Mouse (Mus musculus) urinary bladder, postnatal 36 days (tissue): ENCODE data around the gene Cldn12.
A peak's percentile ranks its signal among the peaks of the same experiment; 100 is the strongest.

Experiments
- DNase-seq, 2 experiments: peaks; one replicate each; pipeline ENCODE4 v3.0.0; 2022; ENCODE audit warnings: low spot score in 2 of 2, mixed read lengths in 1 of 2

The Cldn12 gene

GRCm38 (mm10) chr5:5514196-5515076, at the start of gene Cldn12:
Gene Cldn12 (minus strand): TSS chr5:5514958.
- peak; percentile 88 to 96 for DNase-seq

GRCm38 (mm10) chr5:5562435-5562834, 47.7 kb upstream of the Cldn12 start:
- no peak for DNase-seq

GRCm38 (mm10) chr5:5561041-5561706, 46.4 kb upstream of the Cldn12 start:
- no peak for DNase-seq

DNA sequence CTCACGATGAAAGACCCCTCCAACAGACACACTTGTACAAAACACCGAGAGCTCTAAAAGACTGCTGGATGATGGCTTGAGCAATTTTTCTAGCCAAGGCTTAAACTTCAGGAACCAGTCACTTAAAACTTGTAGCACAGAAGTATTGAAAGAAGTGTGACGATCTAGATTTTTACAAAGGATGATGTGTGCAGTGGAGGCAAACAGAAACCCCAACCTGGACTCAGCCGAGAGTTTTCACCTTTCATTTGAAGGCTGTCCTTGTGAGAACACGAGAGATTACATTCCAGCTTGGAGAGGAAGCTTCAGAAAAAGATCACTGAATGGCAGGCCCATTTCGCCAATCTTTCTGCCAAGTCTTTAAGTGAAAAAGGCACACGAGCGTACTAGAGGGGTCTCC, 45.0 kb upstream of the Cldn12 start:
- DNase-seq, result no peak

- DNase-seq, result peak; percentile 92 to 93
Observed at GRCm38 (mm10) chr5:5559079-5559740, 44.5 kb upstream of the Cldn12 start, which contains the start of gene Gtpbp10. Gene Gtpbp10 (minus strand): TSS chr5:5559538.

GRCm38 (mm10) chr5:5551110-5551509, 36.4 kb upstream of the Cldn12 start:
- DNase-seq, result no peak

GRCm38 (mm10) chr5:5540385-5540784, 25.6 kb upstream of the Cldn12 start:
- DNase-seq, result no peak

DNA sequence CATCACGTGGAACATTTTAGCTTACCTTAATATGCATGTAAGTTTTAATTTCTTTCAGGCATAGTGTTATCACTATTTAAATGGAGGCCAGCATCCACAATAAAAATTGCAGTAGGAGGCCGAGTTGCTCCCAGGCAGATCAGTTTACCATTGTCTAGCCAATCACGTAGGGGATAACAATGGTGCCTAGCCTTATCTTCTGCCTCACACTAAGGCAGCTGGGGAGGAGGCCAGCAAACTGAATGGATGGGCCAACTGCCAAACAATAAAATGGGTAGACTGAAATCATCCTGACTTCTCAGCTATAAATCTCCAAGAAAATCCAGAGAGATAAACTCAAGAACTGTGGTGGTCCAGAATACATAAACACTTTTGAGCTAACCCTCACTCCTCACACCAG, 25.0 kb upstream of the Cldn12 start:
- DNase-seq, result no peak

DNA sequence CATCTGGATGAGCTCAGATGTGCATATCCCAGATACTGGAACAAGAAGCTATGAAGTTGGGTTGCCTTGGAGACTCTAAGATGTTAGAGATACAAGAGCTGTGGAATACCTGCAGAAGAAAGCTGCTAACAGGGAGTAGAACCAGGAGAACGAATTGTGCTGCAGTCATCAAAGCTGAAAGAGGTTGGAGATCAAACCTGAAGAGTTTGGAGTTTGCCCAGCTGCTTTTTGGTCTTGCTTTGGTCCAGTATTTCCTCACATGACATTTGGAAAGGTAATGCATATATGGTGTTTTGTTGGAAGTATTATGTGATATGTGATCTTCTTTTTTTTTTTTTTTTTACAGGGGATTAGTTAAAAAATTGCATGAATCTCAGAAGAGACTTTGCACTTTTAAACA, 21.4 kb upstream of the Cldn12 start:
- DNase-seq, result no peak

GRCm38 (mm10) chr5:5533656-5534420, 19.1 kb upstream of the Cldn12 start:
- no peak for DNase-seq

- no peak for DNase-seq
Observed at GRCm38 (mm10) chr5:5515411-5515810, 653 bp upstream of the Cldn12 start.

DNA sequence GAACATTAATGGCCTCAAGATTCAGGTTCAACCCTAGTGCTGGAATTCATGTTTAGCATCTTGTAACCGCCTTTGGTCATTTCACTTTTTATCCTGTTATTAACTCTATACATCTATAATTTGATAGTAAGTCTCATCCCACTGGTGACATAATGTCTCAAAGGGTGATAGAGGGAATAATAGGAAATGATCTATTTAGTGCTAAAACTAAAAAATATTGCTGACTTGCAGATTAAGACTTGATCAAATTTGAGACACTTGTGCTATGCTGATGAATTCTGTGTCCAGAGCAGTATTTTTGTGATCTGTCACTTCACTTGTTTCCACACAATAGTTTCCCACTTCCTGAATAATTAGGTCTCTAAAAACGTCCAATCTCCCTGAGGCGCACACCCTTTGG, 3.4 kb downstream of the Cldn12 start:
- DNase-seq, result no peak

- no peak for DNase-seq
Observed at GRCm38 (mm10) chr5:5510989-5511388, 3.8 kb downstream of the Cldn12 start.

DNA sequence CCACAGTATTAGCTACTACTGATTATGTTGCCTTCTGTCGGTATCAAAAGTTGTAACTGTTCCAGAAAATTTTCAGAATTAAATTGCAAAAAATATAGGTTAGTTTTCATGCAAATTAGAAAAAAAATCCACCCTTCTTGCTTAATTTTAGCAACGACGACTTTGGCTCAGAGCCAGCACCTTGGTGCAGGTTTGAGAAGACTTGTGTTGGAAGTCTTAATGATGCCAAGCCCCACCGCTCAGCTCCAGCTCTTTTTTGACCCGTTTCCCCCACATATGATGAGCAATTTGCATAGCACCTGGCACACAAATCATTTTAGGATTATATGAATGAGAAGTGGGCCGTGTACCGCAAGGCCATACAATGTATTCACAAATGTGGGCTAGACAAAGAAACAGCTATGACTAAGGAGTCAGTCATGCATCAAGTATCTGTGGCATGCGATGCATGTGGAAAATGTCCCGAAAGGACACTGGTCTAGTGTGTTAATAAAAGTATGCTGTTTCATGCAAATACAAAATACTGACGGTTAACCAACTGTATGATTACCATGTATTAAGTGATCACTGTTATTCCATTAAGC, 4.4 kb downstream of the Cldn12 start:
- DNase-seq, result no peak

GRCm38 (mm10) chr5:5508231-5508630, 6.5 kb downstream of the Cldn12 start:
- DNase-seq, result no peak

DNA sequence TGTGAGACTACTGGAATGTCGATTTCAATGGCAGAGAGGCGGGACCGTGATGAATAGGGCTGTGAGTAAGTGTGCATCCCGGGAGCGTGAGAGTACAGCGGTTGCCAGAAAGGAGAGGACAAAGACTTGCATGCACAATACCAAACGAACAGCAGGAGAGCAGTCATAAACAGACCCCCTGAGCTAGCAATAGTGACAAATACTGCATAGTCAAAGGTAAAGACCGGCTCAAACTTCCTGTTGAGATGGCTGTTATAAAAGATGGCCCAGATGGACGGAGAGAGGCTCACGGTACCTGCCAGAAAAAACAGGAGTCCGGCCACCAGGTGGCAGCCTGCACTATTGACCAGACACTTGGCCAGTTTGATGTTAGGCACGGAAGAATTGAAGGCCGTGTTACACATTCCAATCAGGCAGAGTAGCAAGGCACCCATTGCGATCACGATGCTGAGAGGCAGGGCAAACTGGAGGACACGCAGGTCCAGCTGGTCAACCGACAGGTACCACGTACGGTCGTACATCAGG, 7.0 kb downstream of the Cldn12 start:
- peak; percentile 44 to 50 for DNase-seq

- no peak for DNase-seq
Observed at GRCm38 (mm10) chr5:5504456-5504855, 10.3 kb downstream of the Cldn12 start.

GRCm38 (mm10) chr5:5503381-5503780, 11.4 kb downstream of the Cldn12 start:
- DNase-seq, result no peak

DNA sequence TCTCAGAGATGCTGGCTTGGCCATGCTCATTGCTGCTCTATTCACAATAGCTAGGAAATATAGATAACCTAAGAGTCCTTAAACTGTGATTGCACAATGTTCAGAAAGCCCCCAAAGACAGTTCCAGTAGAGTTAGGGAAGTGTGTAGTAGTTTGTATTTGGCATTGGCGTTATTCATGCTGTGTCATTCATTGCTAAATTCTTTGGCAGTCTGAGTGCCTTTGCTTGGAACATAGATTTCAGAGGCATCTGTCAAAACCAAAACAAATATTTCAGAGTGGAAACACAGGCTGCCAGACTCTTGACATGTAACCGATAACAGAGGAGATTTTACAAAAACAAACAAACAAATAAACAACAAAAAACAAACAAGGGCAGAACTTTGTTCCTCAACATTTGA, 13.2 kb downstream of the Cldn12 start:
- no peak for DNase-seq

- DNase-seq, result no peak
Observed at GRCm38 (mm10) chr5:5496393-5496792, 18.4 kb downstream of the Cldn12 start.

DNA sequence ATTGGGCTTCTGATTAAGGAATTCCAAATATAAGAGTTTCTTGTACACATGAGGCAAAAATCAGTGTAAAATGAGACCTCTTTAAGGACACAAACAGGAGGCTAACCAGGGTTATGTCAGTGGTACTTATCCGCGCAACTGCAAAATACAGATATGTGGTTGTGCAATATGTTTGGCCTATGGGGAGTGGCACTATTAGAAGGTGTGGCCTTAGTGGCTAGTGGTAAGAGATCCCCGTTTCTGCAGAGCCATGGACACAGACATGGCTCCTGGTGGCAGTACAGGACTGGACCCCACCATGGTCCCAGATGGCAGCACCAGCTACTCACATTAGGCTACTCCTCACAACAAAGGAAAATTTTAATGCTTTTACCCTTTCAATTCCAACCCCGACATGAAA, 19.7 kb downstream of the Cldn12 start:
- no peak for DNase-seq
